Mouse (Mus musculus) gastrocnemius, postnatal 25 days (tissue): ENCODE results near the gene Inpp5a. TPM values are rescaled to one million over a fixed set of nuclear protein-coding genes. Genes with fewer than 3 reads are reported as not detected.

Experiments
- total RNA-seq, 2 experiments: library from RNA; stranded (reverse); gene quantifications; 1 replicate in 1 of 2; 2 replicates in 1 of 2; pipeline ENCODE4 v1.2.3; 2021

Gene Inpp5a
- total RNA-seq, 2 experiments from 2014 or later: 59.6 to 69.6 TPM

Other genes starting within 250 kb of the Inpp5a start
- 1 to 10 TPM; 3.2 to 3.9 TPM for gene Lrrc27, start 176.1 kb upstream of the Inpp5a start, total RNA-seq
- gene Stk32c, start 175.8 kb upstream of the Inpp5a start, total RNA-seq: under 1 TPM; 0.36 to 0.48 TPM
- gene Pwwp2b, start 140.6 kb upstream of the Inpp5a start, total RNA-seq: 1 to 10 TPM; 2.8 to 3.7 TPM
- not detected for gene Nkx6-2, start 193.7 kb downstream of the Inpp5a start, total RNA-seq